Mouse (Mus musculus): ENCODE measurements around the gene Abhd17c. TPM values are rescaled to one million over a fixed set of nuclear protein-coding genes. Genes with fewer than 3 reads are reported as not detected.

Abhd17c gene
- total and polyA plus RNA-seq, 2 experiments from 2014 or later, result 67.4 to 89.7 TPM

GRCm38 (mm10) chr7:84166721-84167419, 15.2 kb upstream of the Abhd17c start:
- no peak overlapping the region for H3K4me3 ChIP-seq (ENCODE audit: low read length)
- no peak overlapping the region for H3K4me2 ChIP-seq (ENCODE audit: low read depth, low read length)
- WGBS, result 77% methylated on average over 4 of the region's 4 CpGs
- no peak overlapping the region for H3K9ac ChIP-seq (replicated peaks; ENCODE audit: low read length)
- H3K27ac ChIP-seq, result no peak overlapping the region
- DNase-seq (ENCODE audit: low spot score) (no peak), ATAC-seq (no peak)
- no peak for TF ChIP-seq CTCF (IDR thresholded peaks at IDR 0.05; ENCODE audit: low read depth)
- H3K36me3 ChIP-seq (ENCODE audit: insufficient read depth, low read length), result no peaks in the 10 kb centered on the region
- no peaks in the 10 kb centered on the region for H3K27me3 ChIP-seq (ENCODE audit: insufficient read depth, low read length)
- H3K4me1 ChIP-seq (ENCODE audit: insufficient read depth, low read length), result no peaks in the 10 kb centered on the region
- no peaks in the 10 kb centered on the region for H3K9me3 ChIP-seq (ENCODE audit: low read length)

GRCm38 (mm10) chr7:84166007-84166406, 14.3 kb upstream of the Abhd17c start:
- ATAC-seq, result no peak
- H3K4me2 ChIP-seq (ENCODE audit: low read depth, low read length), result no peak overlapping the region
- no peaks in the 10 kb centered on the region for H3K27me3 ChIP-seq (ENCODE audit: insufficient read depth, low read length)
- H3K4me3 ChIP-seq (ENCODE audit: low read length), result no peak overlapping the region
- no peaks in the 10 kb centered on the region for H3K36me3 ChIP-seq (ENCODE audit: insufficient read depth, low read length)
- 94% methylated on average over 1 of the region's 1 CpGs for WGBS
- H3K27ac ChIP-seq, result no peak overlapping the region
- H3K9ac ChIP-seq (replicated peaks; ENCODE audit: low read length), result no peak overlapping the region
- H3K4me1 ChIP-seq (ENCODE audit: insufficient read depth, low read length), result no peaks in the 10 kb centered on the region
- no peaks in the 10 kb centered on the region for H3K9me3 ChIP-seq (ENCODE audit: low read length)
- no peak for TF ChIP-seq CTCF (IDR thresholded peaks at IDR 0.05; ENCODE audit: low read depth)
- no peak for DNase-seq (ENCODE audit: low spot score)

- Histone ChIP-seq H3K27me3 (ENCODE audit: insufficient read depth, low read length) (no peaks in the 10 kb centered on the region), H3K36me3 (ENCODE audit: insufficient read depth, low read length) (no peaks in the 10 kb centered on the region), H3K27ac (no peak overlapping the region), H3K4me1 (ENCODE audit: insufficient read depth, low read length) (no peaks in the 10 kb centered on the region), H3K9ac (replicated peaks; ENCODE audit: low read length) (no peak overlapping the region), H3K4me2 (ENCODE audit: low read depth, low read length) (no peak overlapping the region), H3K9me3 (ENCODE audit: low read length) (no peaks in the 10 kb centered on the region), H3K4me3 (ENCODE audit: low read length) (no peak overlapping the region)
- TF ChIP-seq CTCF (IDR thresholded peaks at IDR 0.05; ENCODE audit: low read depth), result no peak
- DNase-seq (ENCODE audit: low spot score) (no peak), ATAC-seq (no peak)
- WGBS, result 50% methylated on average over 3 of the region's 3 CpGs
Observed at GRCm38 (mm10) chr7:84165288-84165687, 13.6 kb upstream of the Abhd17c start.

GRCm38 (mm10) chr7:84164880-84165279, 13.2 kb upstream of the Abhd17c start:
- 84% methylated on average over 4 of the region's 4 CpGs for WGBS
- no peak for DNase-seq (ENCODE audit: low spot score)
- no peak overlapping the region for H3K4me2 ChIP-seq (ENCODE audit: low read depth, low read length)

GRCm38 (mm10) chr7:84164419-84164818, 12.7 kb upstream of the Abhd17c start:
- no peak overlapping the region for H3K9ac ChIP-seq (replicated peaks; ENCODE audit: low read length)
- no peaks in the 10 kb centered on the region for H3K9me3 ChIP-seq (ENCODE audit: low read length)
- H3K36me3 ChIP-seq (ENCODE audit: insufficient read depth, low read length), result no peaks in the 10 kb centered on the region
- H3K4me2 ChIP-seq (ENCODE audit: low read depth, low read length), result no peak overlapping the region
- no peaks in the 10 kb centered on the region for H3K27me3 ChIP-seq (ENCODE audit: insufficient read depth, low read length)
- H3K4me3 ChIP-seq (ENCODE audit: low read length), result no peak overlapping the region
- WGBS, result 56% methylated on average over 2 of the region's 2 CpGs
- H3K4me1 ChIP-seq (ENCODE audit: insufficient read depth, low read length), result no peaks in the 10 kb centered on the region
- no peak for TF ChIP-seq CTCF (IDR thresholded peaks at IDR 0.05; ENCODE audit: low read depth)
- ATAC-seq (no peak), DNase-seq (ENCODE audit: low spot score) (no peak)
- no peak overlapping the region for H3K27ac ChIP-seq

More at GRCm38 (mm10) chr7:84164880-84165279, 13.2 kb upstream of the Abhd17c start:
- Histone ChIP-seq H3K9ac (replicated peaks; ENCODE audit: low read length) (no peak overlapping the region), H3K9me3 (ENCODE audit: low read length) (no peaks in the 10 kb centered on the region), H3K27me3 (ENCODE audit: insufficient read depth, low read length) (no peaks in the 10 kb centered on the region), H3K4me3 (ENCODE audit: low read length) (no peak overlapping the region), H3K27ac (no peak overlapping the region), H3K4me1 (ENCODE audit: insufficient read depth, low read length) (no peaks in the 10 kb centered on the region), H3K36me3 (ENCODE audit: insufficient read depth, low read length) (no peaks in the 10 kb centered on the region)
- TF ChIP-seq CTCF (IDR thresholded peaks at IDR 0.05; ENCODE audit: low read depth), result no peak
- ATAC-seq, result no peak

- H3K36me3 ChIP-seq (ENCODE audit: insufficient read depth, low read length), result no peaks in the 10 kb centered on the region
- WGBS, result 78% methylated on average over 4 of the region's 4 CpGs
- no peak overlapping the region for H3K9ac ChIP-seq (replicated peaks; ENCODE audit: low read length)
- H3K27ac ChIP-seq, result no peak overlapping the region
- no peak for TF ChIP-seq CTCF (IDR thresholded peaks at IDR 0.05; ENCODE audit: low read depth)
- no peaks in the 10 kb centered on the region for H3K27me3 ChIP-seq (ENCODE audit: insufficient read depth, low read length)
- H3K9me3 ChIP-seq (ENCODE audit: low read length), result no peaks in the 10 kb centered on the region
- H3K4me2 ChIP-seq (ENCODE audit: low read depth, low read length), result no peak overlapping the region
- no peak for DNase-seq (ENCODE audit: low spot score)
- H3K4me1 ChIP-seq (ENCODE audit: insufficient read depth, low read length), result no peaks in the 10 kb centered on the region
- no peak overlapping the region for H3K4me3 ChIP-seq (ENCODE audit: low read length)
- ATAC-seq, result no peak
Observed at GRCm38 (mm10) chr7:84163585-84163984, 11.9 kb upstream of the Abhd17c start.

- no peak overlapping the region for H3K4me3 ChIP-seq (ENCODE audit: low read length)
- no peaks in the 10 kb centered on the region for H3K4me1 ChIP-seq (ENCODE audit: insufficient read depth, low read length)
- no peaks in the 10 kb centered on the region for H3K36me3 ChIP-seq (ENCODE audit: insufficient read depth, low read length)
- H3K9me3 ChIP-seq (ENCODE audit: low read length), result no peaks in the 10 kb centered on the region
- H3K4me2 ChIP-seq (ENCODE audit: low read depth, low read length), result no peak overlapping the region
- DNase-seq (ENCODE audit: low spot score), result no peak
- no peak overlapping the region for H3K9ac ChIP-seq (replicated peaks; ENCODE audit: low read length)
- no peak for ATAC-seq
- no peak overlapping the region for H3K27ac ChIP-seq
- WGBS, result 89% methylated on average over 2 of the region's 2 CpGs
- H3K27me3 ChIP-seq (ENCODE audit: insufficient read depth, low read length), result no peaks in the 10 kb centered on the region
- TF ChIP-seq CTCF (IDR thresholded peaks at IDR 0.05; ENCODE audit: low read depth), result no peak
Observed at GRCm38 (mm10) chr7:84159414-84159813, 7.7 kb upstream of the Abhd17c start.
